Mouse (Mus musculus) megakaryocyte progenitor cell, adult 5-6 weeks (primary cell): ENCODE measurements around the gene Tsen54. TPM values are rescaled to one million over a fixed set of nuclear protein-coding genes. Genes with fewer than 3 reads are reported as not detected.
"Not testable (repeated sequence)": the region's sequence is repeated elsewhere in the genome, so short reads cannot be mapped to it uniquely, and the experiment has no call there.

Experiments
- ATAC-seq: replicated peaks from 2 replicates; pipeline ENCODE4 v1.8.0; 2016; ENCODE audit warnings: mild to moderate bottlenecking, moderate TSS enrichment, inconsistent platforms; ENCODE audit not compliant: poor library complexity
- total RNA-seq, 2 experiments: library from RNA; stranded (forward) in 1 of 2; stranded (reverse) in 1 of 2; fragments of 157-497, 149-512 nt in 1 of 2; fragments of 200-1000 nt in 1 of 2; gene quantifications; 2 replicates each; pipeline versions ENCODE4 v1.2.3 to v1.2.4; 2015 to 2017

Tsen54 gene
- total RNA-seq, 2 experiments from 2014 or later, result 4.0 to 10.9 TPM

DNA sequence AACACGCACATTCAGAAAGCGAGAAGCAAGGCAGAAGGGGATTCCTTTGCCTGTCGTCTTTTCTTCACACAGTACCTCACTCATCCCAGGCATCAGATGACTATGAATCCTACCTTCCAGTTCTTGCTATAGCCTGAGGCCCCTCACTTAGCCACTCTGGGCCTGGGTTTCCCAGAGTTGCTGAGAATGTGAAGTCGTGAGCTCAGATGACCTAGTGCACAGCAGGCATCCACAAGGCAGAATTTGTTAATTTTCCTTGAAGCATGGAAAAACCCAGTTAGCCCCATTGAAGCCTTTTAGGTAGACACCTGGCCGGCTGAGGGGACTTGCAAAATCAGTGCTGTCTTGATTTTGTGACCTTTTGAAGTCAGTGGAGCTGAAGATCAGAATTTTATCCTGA lies 12.0 kb downstream of the Tsen54 start:
- no peak for ATAC-seq

DNA sequence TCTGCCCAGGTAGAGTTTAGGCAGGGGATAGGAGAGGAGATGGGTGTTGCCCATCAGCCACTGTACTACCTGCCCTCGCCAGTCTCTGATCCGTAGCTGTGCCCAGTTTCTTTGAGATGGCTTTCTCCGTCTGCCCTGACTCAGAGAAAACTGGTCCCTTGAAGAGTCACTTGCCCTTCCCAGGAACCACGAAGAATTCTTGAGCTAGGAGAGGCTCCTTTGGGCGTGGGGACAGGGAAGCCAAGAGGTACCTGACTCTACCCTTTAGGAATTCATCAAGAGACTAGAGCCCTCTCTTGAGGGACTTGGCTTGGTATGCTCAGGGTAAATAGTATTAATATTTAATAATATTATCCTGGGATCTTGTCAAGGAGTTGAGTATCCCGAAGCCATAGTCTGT lies 13.1 kb downstream of the Tsen54 start:
- ATAC-seq, result no peak

DNA sequence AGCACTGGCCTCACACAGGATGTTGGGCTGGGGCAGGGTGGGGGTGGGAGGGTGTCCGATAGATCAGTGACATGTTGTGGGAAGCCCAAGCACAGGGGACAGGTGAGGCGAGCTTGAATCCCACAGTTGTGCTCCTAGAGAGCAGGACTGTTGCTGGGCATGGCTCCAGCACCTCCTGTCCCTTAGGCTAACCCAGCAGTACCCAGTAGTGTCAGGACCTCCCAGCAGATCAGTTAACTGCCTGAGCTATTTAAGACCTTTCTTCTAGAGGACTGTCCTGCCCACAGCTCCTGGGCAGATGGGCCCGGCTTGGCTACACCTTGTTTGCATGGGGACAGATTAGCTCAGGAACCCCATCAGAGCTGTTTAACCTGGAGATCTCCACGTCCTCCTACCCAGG lies 14.5 kb downstream of the Tsen54 start:
- no peak for ATAC-seq

DNA sequence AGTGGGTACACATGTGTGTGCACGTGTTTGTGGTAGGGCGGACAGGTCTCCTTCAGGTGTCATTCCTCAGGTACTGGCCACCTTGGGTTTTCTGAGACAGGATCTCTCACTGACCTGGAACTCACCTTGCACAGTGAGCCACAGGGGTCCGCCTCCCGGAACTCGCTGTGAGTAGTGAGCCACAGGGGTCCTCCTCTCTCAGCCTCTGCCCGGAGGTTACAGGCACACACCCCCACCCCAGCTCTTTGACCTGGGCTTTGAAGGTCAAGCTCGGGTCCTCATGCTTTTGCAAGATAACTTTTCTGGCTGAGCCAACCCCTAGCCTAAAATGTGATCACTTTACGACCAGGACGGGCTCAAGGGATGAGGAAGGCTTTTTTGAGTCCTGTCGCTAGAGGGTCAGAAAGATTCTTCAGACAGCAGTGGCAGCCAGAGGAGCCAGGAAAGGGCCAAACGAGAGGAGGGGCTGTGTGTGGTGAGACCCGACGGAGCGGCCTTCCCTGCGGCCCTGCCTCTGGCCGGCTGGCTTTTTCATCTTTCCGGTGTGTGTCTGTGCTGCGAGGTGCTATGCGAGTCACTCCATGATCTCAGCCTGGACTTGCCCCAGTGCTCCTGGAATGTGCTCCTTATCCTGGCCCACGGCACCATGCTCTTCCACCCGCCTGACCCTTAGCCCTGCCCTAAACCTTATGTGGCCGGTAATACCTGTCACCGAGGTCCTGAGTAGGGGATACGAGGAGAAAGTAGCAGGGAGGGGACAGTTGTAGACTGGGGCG lies 16.2 kb downstream of the Tsen54 start:
- no peak for ATAC-seq

DNA sequence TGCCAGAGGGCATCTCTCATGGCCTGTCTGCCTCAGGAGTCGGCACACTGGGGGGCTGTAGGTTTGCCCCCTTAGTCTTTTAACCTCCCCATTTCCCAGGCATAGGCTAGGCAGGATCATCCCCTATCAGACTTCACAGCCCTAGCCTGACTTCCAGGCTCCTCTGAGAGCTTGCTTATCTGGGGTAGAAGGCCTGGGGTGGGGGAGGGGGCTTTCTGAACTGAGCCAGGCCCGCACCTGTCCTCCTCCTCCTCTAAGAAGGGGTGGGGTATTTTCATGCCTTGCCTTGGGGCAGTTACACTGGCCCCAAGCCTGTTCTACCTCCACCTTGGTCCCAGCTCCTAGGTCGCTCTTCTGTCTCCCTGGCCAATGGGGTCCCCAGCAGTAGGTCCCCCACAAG lies 17.0 kb downstream of the Tsen54 start:
- peak; percentile 26; the same call in 1 of the 2 replicates for ATAC-seq

DNA sequence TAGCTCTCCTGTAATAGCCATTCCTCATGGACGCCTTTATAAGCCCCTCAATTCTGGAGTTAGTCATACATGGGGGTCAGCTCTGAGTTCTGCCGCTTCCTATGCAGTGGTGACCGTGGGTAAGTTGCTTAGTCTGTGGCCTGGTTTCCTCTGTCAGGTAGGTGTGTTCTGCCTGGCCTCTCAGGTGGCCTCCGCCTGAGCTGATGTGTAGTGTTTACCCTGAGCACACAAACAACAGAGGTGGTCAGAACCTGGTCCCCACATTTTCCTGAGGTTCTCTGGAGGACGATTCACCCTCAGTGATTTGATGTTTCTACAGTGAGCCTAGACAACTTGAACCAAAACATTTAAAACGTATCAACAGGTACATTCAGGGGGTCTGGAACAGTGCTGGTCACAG lies 17.5 kb downstream of the Tsen54 start:
- ATAC-seq, result no peak

DNA sequence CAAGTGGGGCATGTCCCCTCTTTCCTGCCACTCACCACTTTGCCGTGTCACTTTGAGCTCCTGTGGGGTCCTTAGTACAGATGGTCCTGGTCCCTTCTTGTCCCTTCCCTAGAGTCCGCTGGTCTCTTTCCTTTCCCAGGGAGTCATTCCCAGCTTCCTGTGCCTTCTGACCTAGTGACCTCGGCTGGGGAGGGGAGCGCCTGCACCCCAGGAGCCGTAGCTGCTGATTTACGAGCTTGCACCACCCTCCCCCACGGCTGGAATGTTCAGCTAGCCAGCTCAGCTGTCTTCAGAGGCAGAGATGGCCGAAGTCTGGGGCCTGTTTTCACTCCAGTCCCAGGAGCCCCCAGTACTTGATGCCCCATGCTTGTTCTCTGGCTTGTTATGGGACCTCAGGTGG lies 18.0 kb downstream of the Tsen54 start:
- no peak for ATAC-seq

DNA sequence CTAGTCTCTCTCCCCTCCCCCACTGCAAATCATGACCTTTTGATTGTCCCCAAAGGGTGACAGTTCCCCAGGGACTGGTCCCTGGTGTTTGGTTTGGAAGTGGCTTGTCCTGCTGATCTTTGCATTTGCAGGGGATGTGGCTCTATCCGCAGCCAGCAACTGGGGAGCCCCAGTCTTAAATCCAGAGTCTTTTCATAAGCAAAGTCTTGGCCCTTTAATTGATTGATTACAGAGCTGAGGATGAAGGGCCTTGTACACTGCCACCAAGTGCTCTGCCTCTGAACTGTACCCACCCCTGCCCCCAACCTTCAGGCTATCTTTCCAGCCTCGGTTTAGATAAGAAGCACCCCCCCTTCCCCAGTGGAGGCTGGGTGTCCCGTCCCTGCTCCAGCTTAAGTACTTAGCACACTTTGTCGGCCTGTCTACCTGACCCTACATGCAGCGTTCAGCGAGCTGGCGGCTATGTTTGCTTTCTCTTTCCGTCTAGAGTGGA lies 18.5 kb downstream of the Tsen54 start:
- peak; percentile 32; the same call in 1 of the 2 replicates for ATAC-seq

DNA sequence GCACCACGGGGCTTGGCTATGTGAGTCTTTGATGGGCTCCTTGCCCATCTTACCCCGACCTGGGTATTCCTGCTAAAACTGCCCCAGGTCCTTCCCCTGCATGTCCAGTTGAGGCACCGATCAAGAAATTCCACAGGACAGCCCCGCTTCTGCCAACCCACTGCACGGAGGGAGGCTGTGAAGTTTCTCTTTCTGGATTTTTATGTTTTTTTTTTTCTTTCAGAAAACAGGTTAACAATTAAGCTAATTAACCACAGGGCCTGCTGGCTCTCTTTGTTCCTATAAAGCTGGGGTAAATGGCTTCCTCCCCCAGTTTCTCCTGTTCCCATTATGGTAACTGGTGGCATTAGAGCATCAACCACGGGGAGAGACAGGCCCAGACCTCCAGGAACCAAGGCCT lies 19.5 kb downstream of the Tsen54 start:
- no peak for ATAC-seq

DNA sequence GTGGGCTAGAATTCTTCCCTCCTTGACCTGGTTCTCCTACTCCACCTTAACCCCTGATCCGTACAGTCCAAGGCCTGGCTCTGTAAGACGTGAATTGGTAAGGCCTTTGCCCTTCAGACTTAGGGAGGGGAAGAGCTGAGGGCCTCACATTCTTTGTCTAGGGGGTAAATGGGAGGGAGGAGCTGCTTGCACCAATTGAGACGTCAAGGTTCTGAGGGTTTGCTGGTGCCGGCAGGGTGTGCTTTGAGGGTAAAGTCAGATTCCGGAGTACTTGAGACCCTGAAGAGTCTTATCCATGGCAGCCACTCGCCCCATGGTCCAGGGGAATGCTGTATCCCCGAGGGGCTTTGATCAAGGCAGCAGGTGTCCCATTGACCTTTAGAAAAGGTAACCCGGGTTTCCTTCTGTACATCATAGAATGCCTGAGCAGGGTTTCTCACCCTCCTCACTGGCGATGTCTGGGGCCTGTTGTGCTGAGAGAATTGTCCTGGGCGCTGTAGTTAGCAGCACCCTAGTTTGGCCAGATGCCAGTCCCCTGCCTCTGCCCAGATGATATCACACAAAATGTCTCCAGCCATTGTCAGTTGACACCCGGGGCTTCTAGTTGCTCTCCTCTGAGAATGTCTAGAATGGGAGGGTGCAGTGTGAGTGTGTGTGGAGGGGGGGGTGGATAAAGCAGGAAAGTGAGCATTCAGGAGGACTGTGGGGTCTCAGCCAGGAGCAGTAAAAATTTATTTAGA lies 22.3 kb downstream of the Tsen54 start:
- peak; percentile 49 for ATAC-seq

DNA sequence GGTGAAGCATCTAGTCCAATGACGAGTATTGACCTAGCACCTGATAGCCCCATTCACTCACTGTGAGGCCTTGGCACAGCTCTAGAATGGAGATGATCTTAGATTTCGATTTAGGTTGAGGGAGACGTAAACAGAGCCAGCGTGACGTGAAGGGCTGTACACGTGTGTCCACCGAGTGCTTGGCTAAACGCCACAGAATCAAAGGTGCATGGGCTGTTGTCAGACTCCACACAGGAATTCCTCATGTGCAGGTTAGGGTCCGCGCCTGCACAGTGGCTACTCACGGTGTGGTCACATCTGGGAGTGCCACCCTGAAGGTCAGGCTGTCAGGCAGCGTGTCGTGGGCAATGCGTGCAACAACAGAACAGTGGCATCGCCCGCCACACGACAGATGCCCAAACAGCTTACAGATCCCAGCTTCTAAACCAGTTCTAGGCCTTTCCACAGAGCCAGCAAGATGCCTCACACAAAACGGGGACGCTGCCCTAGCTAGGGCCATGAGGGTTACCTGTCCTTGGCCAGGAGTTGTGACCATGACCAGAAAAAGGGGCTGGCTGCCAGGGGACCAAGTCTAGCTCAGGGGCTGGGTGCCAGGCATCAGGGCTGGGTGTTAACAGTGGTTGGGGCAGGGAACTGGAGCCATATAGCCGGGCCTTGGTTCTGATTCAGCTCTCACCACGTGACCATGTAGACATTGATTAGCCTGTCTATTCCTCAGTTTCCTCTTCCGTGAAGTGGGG lies 23.3 kb downstream of the Tsen54 start:
- ATAC-seq, result no peak

DNA sequence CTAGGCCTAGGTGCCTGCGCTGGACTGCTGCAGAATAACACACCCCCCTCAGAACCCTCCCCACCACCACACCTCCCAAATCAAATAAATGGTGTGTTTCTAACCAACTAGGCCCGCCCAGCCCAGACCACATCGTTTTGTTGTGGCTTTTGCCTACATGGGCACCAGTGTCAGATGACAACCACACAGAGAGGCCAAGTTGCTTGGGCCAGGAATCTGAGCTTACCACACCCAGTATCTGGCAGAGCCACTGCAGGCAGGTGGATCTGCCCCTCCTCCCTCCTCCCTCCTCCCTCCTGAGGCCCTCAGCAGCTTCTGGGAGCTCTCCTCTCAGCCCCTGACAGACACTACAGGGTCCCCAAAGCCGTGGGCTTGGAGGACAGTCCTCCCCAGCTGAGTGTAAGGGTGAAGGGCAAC lies 24.4 kb downstream of the Tsen54 start:
- ATAC-seq, result peak; percentile 69

DNA sequence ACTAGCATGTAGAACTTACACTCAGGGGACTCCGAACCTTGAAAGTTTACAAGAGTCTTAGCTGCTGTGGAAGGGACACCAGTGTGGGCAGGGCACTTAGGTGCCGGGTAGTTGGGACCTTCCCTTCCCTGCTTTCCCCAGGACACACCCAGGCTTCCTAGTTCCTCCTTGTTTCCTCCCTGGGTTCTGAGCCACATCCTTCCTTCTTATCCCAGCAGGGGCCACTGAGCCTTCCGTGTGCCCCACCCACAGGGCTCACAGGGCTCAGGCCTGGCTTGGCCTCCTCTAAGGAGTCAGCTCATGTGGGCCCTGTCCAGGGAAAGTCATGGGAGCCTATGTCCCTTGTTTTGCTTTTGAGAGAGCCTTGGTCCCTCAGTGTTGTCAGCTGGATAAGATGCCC lies 25.2 kb downstream of the Tsen54 start:
- ATAC-seq, result no peak

DNA sequence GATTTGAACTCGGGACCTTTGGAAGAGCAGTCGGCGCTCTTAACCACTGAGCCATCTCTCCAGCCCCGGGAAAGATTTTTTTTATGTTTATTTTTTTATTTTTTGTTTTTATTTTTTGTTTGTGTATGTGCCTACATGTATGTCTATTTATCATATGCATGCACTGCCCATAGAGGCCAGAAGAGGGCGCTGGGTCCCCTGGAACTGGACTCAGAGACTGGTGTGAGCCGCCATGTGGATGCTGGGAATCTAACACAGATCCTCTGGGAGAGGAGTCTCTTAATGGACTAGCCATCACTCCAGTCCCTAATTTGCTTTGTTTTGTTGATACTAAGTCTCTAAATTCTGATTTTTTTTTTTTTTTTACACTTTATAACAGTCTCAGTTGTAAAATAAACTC lies 26.5 kb downstream of the Tsen54 start:
- no peak for ATAC-seq

DNA sequence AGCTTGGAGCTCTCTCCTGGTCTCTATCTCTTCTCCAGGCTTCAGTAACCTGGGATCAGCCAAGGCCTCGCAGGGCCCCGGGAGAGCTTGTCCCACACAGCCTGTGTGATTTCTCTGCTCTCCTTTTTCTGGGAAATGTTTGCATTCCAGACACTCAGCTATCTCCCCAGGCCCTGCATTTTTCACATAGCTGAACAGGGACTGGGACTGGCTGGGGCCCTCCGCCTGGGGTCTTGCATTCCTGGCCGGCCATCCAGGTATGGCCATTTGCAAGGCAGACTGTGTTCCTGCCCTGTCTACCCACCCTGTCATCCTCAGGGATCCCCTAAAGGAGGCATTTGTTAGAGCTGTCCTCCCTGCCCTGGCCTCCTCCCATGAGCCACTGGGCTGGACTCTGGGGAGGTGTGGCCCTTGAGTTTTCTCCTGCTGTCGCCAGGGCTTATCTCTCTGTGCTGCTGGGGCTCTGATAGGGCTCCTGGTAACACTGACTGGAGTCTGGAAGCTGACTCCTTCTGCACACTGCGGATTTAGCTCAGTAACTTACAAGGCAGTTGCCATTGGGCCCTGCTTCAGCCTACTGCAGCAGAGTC lies 27.5 kb downstream of the Tsen54 start:
- ATAC-seq, result peak; percentile 94

DNA sequence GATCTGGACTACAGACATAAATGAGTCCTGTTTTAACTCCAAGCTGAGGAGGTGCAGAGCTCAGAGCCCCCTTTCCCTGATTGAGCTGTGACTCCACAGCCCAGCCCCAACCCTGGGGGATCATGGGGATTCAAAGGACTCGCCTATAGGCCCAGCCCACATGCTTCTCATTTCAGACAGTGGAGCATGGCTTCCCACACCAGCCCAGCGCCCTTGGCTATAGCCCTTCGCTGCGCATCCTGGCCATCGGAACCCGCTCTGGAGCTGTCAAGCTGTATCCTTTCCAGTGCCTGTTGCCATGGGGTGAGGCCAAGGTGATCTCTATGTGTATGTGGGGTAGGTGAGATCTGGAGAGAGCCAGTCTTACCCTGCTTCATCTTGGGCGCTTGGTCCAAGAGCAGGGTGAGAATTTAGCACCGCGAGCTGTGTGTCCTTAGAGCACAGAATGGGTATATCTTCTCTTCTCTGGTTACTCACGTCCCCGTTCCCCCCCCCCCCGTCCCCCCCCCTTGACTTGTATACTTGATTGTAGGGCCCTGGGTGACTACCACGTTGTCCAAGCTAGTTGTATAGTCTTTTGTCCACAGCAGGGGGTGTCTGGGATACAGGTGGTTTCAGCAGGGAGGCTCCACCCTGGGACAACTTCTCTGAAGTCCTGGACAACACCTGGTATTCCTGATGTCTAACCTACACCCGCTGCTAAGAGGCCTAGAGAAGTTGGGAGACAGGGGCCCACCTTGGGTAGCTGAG lies 28.8 kb downstream of the Tsen54 start:
- ATAC-seq, result no peak

DNA sequence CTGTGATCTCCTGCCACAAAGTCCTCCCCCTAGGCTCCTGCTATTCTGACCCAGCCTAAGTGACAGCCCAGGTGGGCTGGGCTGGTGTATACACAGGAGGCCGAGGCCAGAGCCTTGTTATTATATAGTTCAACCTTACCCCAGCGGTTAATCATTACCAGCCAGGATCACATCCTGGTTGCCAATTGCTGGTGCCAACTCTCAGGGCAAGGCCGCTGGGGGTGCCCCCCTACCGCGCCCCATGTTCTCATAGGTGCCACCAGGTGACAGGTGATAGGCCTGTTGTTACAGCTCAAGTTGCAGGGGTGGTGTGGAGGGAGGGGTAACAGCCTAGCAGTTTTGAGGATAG lies 29.3 kb downstream of the Tsen54 start:
- ATAC-seq, result no peak

DNA sequence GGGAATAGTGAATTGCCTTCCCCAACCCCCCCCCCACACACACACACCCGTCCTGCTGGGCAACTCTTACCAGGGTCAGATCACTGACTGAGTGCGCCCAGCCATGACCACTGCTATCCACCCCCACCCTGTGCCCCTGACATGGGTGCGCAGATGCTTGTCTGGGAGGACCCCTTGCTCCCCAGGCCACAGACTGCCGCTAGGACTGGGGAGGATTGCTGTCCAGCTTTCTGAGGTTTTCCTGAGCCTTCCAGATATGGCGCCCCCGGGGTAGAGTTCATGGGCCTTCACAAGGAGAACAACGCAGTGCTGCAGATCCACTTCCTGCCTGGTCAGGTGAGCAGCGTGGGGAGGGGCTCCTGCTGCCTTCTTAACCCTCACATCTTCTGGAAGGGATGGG lies 29.7 kb downstream of the Tsen54 start:
- ATAC-seq, result no peak

DNA sequence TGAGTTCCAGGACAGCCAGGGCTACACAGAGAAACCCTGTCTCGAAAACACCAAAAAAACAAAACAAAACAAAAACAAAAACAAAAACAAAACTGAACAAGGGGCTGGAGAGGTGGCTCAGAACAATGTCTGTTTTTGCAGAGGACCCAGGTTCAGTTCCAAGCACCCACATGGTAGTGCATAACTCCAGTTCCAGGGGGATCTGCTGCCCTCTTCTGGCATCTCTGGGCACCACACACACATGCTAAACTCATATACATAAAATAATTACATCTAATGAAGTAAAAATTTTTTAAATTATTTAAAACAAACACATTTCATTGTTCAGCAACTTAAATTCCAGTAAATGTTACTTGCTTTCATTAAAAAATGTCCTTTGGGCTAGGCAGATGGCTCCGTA lies 31.3 kb downstream of the Tsen54 start:
- no peak for ATAC-seq

DNA sequence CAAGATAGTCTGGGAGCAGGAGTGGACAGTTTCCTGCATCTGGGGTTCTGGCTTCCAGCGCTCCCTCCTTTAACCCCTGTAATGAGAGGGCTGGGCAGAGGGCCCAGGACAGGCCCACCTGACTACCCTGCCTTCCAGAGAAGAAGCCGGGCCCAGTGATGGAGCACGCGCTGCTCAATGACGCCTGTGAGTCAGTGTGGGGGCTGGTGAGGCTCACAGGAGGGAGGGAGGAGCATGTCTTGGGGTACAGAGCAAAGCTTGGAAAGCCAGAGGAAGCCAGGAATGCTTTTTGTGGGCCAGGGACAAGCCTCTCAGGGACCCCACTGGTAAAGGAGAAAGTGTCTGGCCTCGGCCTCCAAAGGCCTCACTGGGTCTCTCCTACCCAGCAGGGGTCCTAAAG lies 40.1 kb downstream of the Tsen54 start:
- no peak for ATAC-seq

DNA sequence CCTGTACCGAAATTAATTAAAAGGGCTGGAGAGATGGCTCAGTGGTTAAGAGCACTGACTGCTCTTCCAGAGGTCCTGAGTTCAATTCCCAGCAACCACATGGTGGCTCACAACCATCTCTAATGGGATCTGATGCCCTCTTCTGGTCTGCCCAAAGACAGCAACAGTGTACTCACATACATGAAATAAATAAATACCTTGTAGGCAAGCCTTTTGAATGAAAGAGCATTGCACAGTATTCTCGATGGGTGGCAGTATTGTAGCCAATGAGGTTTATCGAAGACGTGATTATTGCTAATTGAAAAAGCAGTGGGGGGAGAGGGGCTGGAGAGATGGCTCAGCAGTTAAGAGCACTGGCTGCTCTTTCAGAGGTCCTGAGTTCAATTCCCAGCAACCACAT lies 42.6 kb downstream of the Tsen54 start:
- not testable (repeated sequence) for ATAC-seq
